Mouse (Mus musculus) hindbrain, postnatal 0 days (tissue): ENCODE data around the gene Retnlg. TPM values are rescaled to one million over a fixed set of nuclear protein-coding genes. Genes with fewer than 3 reads are reported as not detected.
"Not testable (repeated sequence)": the region's sequence is repeated elsewhere in the genome, so short reads cannot be mapped to it uniquely, and the experiment has no call there.

Experiments
- ATAC-seq: fragments of 200-750 bp; cut with Nextera tagmentation; 2 replicates; pipeline ENCODE4 v1.8.0; 2017; ENCODE audit warnings: mild to moderate bottlenecking, moderate TSS enrichment, moderate library complexity
- DNase-seq: peaks from one replicate; pipeline ENCODE4 v3.0.0-alpha.2; 2015; ENCODE audit warnings: low spot score
- H3K27ac ChIP-seq: fragments of 300-500 bp; sonication (generic); 2 replicates; pipeline ENCODE4 v1.5.1; 2014; ENCODE audit warnings: mild to moderate bottlenecking
- H3K27me3 ChIP-seq: fragments of 300-500 bp; sonication (generic); 2 replicates; pipeline ENCODE4 v1.6.1; 2014; ENCODE audit warnings: low read length, mixed read lengths; ENCODE audit not compliant: insufficient read depth
- H3K36me3 ChIP-seq: fragments of 300-500 bp; sonication (generic); 2 replicates; pipeline ENCODE4 v1.6.1; 2014; ENCODE audit warnings: low read length, mixed read lengths; ENCODE audit not compliant: insufficient read depth
- H3K4me1 ChIP-seq: fragments of 300-500 bp; sonication (generic); 2 replicates; pipeline ENCODE4 v1.6.1; 2014; ENCODE audit warnings: antibody characterized with exemption, low read length, mixed read lengths; ENCODE audit not compliant: insufficient read depth
- H3K4me2 ChIP-seq: fragments of 300-500 bp; sonication (generic); 2 replicates; pipeline ENCODE4 v1.6.1; 2014; ENCODE audit warnings: low read depth, mild to moderate bottlenecking, low read length, moderate library complexity, mixed read lengths
- H3K4me3 ChIP-seq: fragments of 300-500 bp; sonication (generic); 2 replicates; pipeline ENCODE4 v1.5.1; 2014; ENCODE audit warnings: low read length
- H3K9ac ChIP-seq: fragments of 300-500 bp; sonication (generic); replicated peaks from 2 replicates; pipeline ENCODE4 v1.6.1; 2014; ENCODE audit warnings: mild to moderate bottlenecking, low read length, moderate library complexity, mixed read lengths
- H3K9me3 ChIP-seq: fragments of 300-500 bp; sonication (generic); 2 replicates; pipeline ENCODE4 v1.6.1; 2016; ENCODE audit warnings: low read length, mixed read lengths
- CTCF ChIP-seq: IDR thresholded peaks from 2 replicates; pipeline ENCODE4 v1.5.1; 2016; ENCODE audit warnings: antibody characterized with exemption, control low read depth, low read depth
- WGBS: fragments of 180-500 bp; shearing (Covaris S2); extraction: QIAGEN DNeasy Blood & Tissue Kit; methylation state at CpG from one replicate; pipeline ENCODE4 v1.1.7; 2014; 5-methylcytosine and 5-hydroxymethylcytosine counted together
- polyA plus RNA-seq: library from polyadenylated mRNA; unstranded; fragments of >200 nt; fragmentation: Nextera tagmentation; extraction: Ambion mirVana; gene quantifications from 2 replicates; pipeline ENCODE4 v1.2.1, GENCODE M21; 2015
- total RNA-seq: library from RNA; depleted of rRNA; stranded (reverse); fragments of >200 nt; gene quantifications from 2 replicates; pipeline ENCODE4 v1.2.3, GENCODE M21; 2014; rRNA removed

Retnlg gene
- total RNA-seq (not detected in 2 replicates), polyA plus RNA-seq (0.77 and 0.79 TPM in 2 replicates)

GRCm38 (mm10) chr16:48872321-48872720 lies at the start of gene Retnlg:
Gene Retnlg (plus strand): TSS chr16:48872621.
- Histone ChIP-seq H3K27ac (no peak within 1 kb of the TSS), H3K27me3 (no peaks in the 10 kb centered on the region), H3K9ac (no peak within 1 kb of the TSS), H3K4me2 (no peak within 1 kb of the TSS), H3K36me3 (no peaks in the 10 kb centered on the region), H3K4me1 (no peaks in the 10 kb centered on the region), H3K4me3 (no peak within 1 kb of the TSS), H3K9me3 (no peaks in the 10 kb centered on the region)
- no peak for TF ChIP-seq CTCF
- 88% methylated on average over 4 of the region's 4 CpGs for WGBS
- DNase-seq (no peak), ATAC-seq (no peak)

DNA sequence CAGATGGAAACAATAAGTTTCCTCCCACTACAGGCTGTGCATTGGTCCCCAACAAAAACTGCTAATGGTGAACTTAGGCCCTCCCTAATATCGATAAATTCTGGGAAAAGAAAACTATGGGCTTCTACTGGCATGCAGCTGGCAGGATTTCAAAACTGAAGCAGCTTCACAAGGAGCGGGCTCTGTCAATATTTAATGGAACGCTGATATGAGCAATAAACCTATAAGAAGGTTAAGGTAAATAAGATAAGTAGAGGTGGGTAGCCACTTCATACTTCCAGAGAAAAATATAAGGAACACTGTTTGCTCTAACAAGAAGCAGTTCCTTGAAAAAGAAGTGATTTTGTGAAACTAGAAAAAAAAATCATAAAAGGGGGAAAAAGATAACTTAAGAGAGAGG lies 45.9 kb upstream of the Retnlg start:
- H3K4me2 ChIP-seq = no peak overlapping the region
- no peak for ATAC-seq

DNA sequence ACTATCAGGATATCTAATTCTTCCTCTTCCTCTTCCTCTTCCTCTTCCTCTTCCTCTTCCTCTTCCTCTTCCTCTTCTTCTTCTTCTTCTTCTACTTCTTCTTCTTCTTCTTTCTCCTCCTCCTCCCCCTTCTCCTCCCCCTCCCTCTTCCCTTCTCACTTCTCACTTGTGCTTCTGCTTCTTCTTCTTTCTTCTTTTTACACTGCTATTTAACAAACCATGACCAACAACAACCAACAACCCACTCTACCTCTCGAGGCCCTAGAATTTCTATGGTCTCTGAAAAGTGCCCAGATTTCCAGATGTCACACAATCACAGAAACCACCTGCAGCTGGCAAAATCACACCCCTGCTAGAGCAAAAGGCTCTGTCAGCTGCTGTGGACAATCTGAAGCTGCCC lies 44.8 kb upstream of the Retnlg start:
- H3K36me3 ChIP-seq = no peaks in the 10 kb centered on the region
- H3K9ac ChIP-seq = no peak overlapping the region
- WGBS = 64% methylated on average over 1 of the region's 1 CpGs
- no peak overlapping the region for H3K27ac ChIP-seq
- ATAC-seq (no peak), DNase-seq (no peak)
- no peak overlapping the region for H3K4me3 ChIP-seq
- H3K9me3 ChIP-seq = no peaks in the 10 kb centered on the region
- no peaks in the 10 kb centered on the region for H3K4me1 ChIP-seq
- no peak for TF ChIP-seq CTCF
- H3K4me2 ChIP-seq = no peak overlapping the region
- no peaks in the 10 kb centered on the region for H3K27me3 ChIP-seq

More for the DNA sequence above, 45.9 kb upstream of the Retnlg start:
- TF ChIP-seq CTCF = no peak
- Histone ChIP-seq H3K27me3 (no peaks in the 10 kb centered on the region), H3K9me3 (no peaks in the 10 kb centered on the region), H3K36me3 (no peaks in the 10 kb centered on the region), H3K4me1 (no peaks in the 10 kb centered on the region), H3K27ac (no peak overlapping the region), H3K9ac (no peak overlapping the region), H3K4me3 (no peak overlapping the region)
- DNase-seq = no peak
- 87% methylated on average over 3 of the region's 3 CpGs for WGBS

DNA sequence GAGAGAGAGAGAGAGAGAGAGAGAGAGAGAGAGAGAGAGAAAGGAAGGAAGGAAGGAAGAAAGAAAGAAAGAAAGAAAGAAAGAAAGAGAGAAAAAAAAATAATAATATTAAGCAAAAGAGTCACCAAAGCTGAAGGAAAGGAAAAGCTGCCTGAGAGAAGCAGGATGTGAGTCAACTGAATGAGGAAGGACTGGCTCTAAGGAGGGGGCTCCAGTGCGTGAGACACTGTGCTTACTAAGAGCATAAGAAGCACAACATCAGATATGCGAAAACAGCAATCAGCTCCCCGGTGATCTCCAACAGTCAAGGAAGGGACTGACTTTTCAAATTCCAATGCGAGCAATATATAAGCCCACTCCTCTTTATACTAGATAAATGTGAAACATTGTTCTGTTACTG lies 43.4 kb upstream of the Retnlg start:
- H3K4me3 ChIP-seq = no peak overlapping the region
- 84% methylated on average over 4 of the region's 4 CpGs for WGBS
- no peak overlapping the region for H3K4me2 ChIP-seq
- DNase-seq = no peak
- TF ChIP-seq CTCF = no peak
- no peaks in the 10 kb centered on the region for H3K27me3 ChIP-seq
- no peaks in the 10 kb centered on the region for H3K4me1 ChIP-seq
- H3K36me3 ChIP-seq = no peaks in the 10 kb centered on the region
- ATAC-seq = no peak
- no peaks in the 10 kb centered on the region for H3K9me3 ChIP-seq
- no peak overlapping the region for H3K27ac ChIP-seq
- no peak overlapping the region for H3K9ac ChIP-seq

GRCm38 (mm10) chr16:48832055-48832454 lies 40.4 kb upstream of the Retnlg start:
- H3K4me3 ChIP-seq = no peak overlapping the region
- no peaks in the 10 kb centered on the region for H3K27me3 ChIP-seq
- no peak for DNase-seq
- no peak for ATAC-seq
- no peak overlapping the region for H3K27ac ChIP-seq
- no peaks in the 10 kb centered on the region for H3K4me1 ChIP-seq
- no peak overlapping the region for H3K4me2 ChIP-seq
- no peak for TF ChIP-seq CTCF
- no peak overlapping the region for H3K9ac ChIP-seq
- H3K9me3 ChIP-seq = no peaks in the 10 kb centered on the region
- WGBS = 91% methylated on average over 7 of the region's 8 CpGs
- no peaks in the 10 kb centered on the region for H3K36me3 ChIP-seq

DNA sequence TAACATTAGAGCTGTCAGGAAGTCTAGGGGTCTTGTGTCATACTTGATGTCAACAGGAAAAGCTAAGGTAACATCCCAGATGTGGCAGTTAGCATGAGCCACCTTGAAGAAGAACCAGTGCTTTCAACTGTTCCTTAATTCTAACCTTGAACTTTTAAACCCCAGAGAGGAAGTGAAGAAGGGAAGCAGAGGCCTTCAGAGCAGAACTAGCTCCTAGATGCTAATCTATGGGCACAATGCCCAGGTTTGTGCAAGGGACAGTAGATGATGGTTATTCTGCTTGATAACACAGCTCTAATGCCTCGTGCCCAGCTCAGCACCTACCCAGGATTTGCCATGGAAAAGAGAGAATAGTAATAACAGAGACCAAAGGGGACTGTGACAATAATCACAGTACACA lies 38.8 kb upstream of the Retnlg start:
- DNase-seq, H3K4me1 ChIP-seq, H3K27ac ChIP-seq, ATAC-seq, H3K27me3 ChIP-seq, H3K9ac ChIP-seq, H3K9me3 ChIP-seq, H3K36me3 ChIP-seq, H3K4me3 ChIP-seq, H3K4me2 ChIP-seq: not testable (repeated sequence)
- WGBS = 43% methylated on average over 1 of the region's 1 CpGs

GRCm38 (mm10) chr16:48842266-48842665 lies 30.2 kb upstream of the Retnlg start, which contains the start of gene Retnla:
Gene Retnla (plus strand): TSS chr16:48842551.
- H3K9ac ChIP-seq = no peak within 1 kb of the TSS
- TF ChIP-seq CTCF = no peak
- H3K4me1 ChIP-seq = no peaks in the 10 kb centered on the region
- ATAC-seq (no peak), DNase-seq (no peak)
- H3K4me3 ChIP-seq = no peak within 1 kb of the TSS
- no peak within 1 kb of the TSS for H3K4me2 ChIP-seq
- no peak within 1 kb of the TSS for H3K27ac ChIP-seq
- WGBS = 91% methylated on average over 3 of the region's 3 CpGs
- no peaks in the 10 kb centered on the region for H3K36me3 ChIP-seq
- no peaks in the 10 kb centered on the region for H3K27me3 ChIP-seq
- no peaks in the 10 kb centered on the region for H3K9me3 ChIP-seq
